Mouse (Mus musculus) CD8-positive naive resting alpha-beta T cell, adult 2 months (primary cell): ENCODE measurements around the gene Grpel1.

Source experiments
- DNase-seq, 2 experiments: peaks; one replicate each; pipeline ENCODE4 v3.0.0; 2022; ENCODE audit warnings: low read depth in 2 of 2, low spot score in 2 of 2

The Grpel1 gene

GRCm38 (mm10) chr5:36460712-36461111, 4.1 kb upstream of the Grpel1 start:
- no peak for DNase-seq

- no peak for DNase-seq
These were observed 3.6 kb upstream of the Grpel1 start for GRCm38 (mm10) chr5:36461231-36461630.

- peak; percentile 78 to 87 for DNase-seq
These were observed 2.0 kb upstream of the Grpel1 start for GRCm38 (mm10) chr5:36462810-36463209.

- no peak for DNase-seq
These were observed 1.4 kb upstream of the Grpel1 start for GRCm38 (mm10) chr5:36463391-36463790.

GRCm38 (mm10) chr5:36465889-36466288, 1.1 kb downstream of the Grpel1 start:
- DNase-seq, result no peak

GRCm38 (mm10) chr5:36471206-36471605, 6.4 kb downstream of the Grpel1 start:
- DNase-seq, result no peak

- no peak for DNase-seq
These were observed 8.3 kb downstream of the Grpel1 start for GRCm38 (mm10) chr5:36472876-36473655.

- peak; percentile 68 to 80 for DNase-seq
These were observed 9.5 kb downstream of the Grpel1 start for GRCm38 (mm10) chr5:36474283-36474682.

GRCm38 (mm10) chr5:36477486-36477885, 12.7 kb downstream of the Grpel1 start:
- no peak for DNase-seq

GRCm38 (mm10) chr5:36478540-36479420, 14.0 kb downstream of the Grpel1 start:
- no peak for DNase-seq

- no peak for DNase-seq
These were observed 14.9 kb downstream of the Grpel1 start for GRCm38 (mm10) chr5:36479735-36480134.

GRCm38 (mm10) chr5:36480398-36480797, 15.6 kb downstream of the Grpel1 start:
- no peak for DNase-seq

GRCm38 (mm10) chr5:36481114-36481513, 16.3 kb downstream of the Grpel1 start:
- no peak for DNase-seq

- peak; percentile 28 to 35 for DNase-seq
These were observed 18.7 kb downstream of the Grpel1 start for GRCm38 (mm10) chr5:36483203-36484101.

- DNase-seq, result peak; percentile 93 to 96
These were observed 19.6 kb downstream of the Grpel1 start, which contains the start of the genes Tada2b and Ccdc96 for GRCm38 (mm10) chr5:36484171-36484990. Gene Tada2b (minus strand): TSS chr5:36484285. Gene Ccdc96 (plus strand): TSS chr5:36484588.

- DNase-seq, result no peak
These were observed 20.5 kb downstream of the Grpel1 start for GRCm38 (mm10) chr5:36485306-36485705.

GRCm38 (mm10) chr5:36489225-36489624, 24.4 kb downstream of the Grpel1 start:
- peak in 1 of 2 experiments; percentile 10 for DNase-seq

GRCm38 (mm10) chr5:36493919-36494318, 29.1 kb downstream of the Grpel1 start:
- DNase-seq, result no peak

GRCm38 (mm10) chr5:36494709-36495108, 29.9 kb downstream of the Grpel1 start:
- no peak for DNase-seq

- DNase-seq, result no peak
These were observed 40.4 kb downstream of the Grpel1 start for GRCm38 (mm10) chr5:36505235-36505634.
